Mouse (Mus musculus): Measurements from ENCODE around the gene Plekha6.
"Not testable (repeated sequence)": the region's sequence is repeated elsewhere in the genome, so short reads cannot be mapped to it uniquely, and the experiment has no call there.

Gene Plekha6

DNA sequence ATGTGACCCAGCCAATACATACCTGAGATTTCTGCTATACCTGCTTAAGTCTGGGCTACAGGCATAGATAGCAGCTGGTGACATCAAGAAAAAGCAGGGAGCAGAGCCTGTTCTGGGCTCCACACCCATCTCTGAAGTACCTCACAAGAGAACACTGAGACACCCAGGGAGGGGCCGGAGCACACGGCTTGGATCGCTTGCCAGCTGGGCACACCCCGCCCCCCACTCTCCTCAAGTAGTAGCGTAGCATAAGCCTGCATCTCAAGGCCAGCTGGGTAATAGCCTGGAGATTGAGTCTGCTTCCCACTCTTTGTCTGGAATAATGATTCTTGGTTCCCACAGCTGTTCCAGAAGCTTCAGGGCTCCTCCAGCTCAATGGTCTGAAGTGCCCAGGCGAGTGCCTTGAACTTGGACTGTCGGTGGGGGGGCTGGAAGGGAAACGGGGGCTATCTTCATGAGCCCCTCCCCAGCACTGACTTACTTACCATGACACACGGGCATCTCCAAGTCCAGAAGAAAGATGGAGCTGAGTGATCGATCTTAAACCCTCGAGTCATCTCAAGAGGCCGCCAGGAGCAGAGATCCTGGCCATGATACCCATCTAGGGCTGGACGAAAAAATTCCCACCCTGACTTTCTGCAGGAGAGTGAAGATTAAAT, 157.4 kb downstream of the Plekha6 start, which contains the start of gene Kiss1:
Gene Kiss1, plus strand, starts transcription at position 609 of the 659 bp plus-strand sequence.
- no peak for DNase-seq (ENCODE audit: low spot score in 2 of 2)

DNA sequence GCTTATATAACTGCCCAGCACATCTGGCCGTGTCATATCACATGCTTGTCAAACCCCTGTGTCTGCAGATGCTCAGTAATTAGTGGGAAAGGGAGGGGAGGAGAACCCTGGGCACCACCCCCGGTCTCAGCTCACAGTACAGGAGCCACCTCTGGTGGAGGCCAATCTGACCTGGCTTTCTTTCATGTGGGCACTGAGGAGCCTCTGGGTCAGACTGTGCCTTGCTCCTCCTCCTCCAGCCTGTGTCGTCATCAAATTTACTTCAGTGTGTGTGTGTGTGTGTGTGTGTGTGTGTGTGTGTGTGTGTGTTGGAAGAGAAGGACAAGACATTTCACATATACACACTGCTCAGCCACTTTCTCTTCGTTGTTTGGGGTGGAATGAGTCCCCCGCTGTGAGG, 159.3 kb downstream of the Plekha6 start:
- no peak for DNase-seq (ENCODE audit: low spot score in 2 of 2)

DNA sequence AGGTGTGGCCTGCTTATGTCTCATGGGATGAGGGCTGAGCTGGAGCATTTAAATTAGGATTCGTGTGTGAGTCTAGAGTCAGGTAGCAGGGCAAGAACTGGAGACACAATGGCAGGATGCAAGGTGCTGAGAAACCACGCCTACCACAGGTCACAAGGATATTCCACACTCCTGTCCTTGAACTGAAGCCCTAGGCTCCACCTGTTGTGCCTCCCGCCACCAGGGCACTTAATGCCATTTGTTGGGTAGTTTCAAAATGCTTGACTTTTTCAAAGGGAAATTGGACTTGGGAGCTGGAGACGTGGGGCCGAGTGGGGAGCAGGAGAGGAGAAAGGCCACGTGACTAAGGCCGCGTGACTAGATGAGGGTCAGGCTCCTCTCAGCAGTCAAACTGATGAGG, 161.9 kb downstream of the Plekha6 start:
- DNase-seq (ENCODE audit: low spot score in 2 of 2): no peak

DNA sequence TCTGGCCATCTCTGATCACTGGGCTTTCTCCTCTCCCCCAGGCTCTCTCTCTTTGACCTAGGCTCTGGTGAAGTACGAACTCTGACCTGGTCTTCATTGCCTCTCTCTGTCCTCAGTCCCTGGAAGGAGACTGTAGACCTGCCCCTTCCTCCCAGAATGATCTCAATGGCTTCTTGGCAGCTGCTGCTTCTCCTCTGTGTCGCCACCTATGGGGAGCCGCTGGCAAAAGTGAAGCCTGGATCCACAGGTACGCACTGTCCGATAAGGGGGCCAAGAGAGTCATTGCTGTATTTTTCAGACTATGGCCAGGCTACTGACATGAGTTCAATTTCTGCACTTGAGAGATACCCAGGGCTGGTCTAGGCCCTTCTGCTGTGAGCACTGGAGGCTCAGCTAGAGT, 163.1 kb downstream of the Plekha6 start:
- no peak for DNase-seq (ENCODE audit: low spot score in 2 of 2)

DNA sequence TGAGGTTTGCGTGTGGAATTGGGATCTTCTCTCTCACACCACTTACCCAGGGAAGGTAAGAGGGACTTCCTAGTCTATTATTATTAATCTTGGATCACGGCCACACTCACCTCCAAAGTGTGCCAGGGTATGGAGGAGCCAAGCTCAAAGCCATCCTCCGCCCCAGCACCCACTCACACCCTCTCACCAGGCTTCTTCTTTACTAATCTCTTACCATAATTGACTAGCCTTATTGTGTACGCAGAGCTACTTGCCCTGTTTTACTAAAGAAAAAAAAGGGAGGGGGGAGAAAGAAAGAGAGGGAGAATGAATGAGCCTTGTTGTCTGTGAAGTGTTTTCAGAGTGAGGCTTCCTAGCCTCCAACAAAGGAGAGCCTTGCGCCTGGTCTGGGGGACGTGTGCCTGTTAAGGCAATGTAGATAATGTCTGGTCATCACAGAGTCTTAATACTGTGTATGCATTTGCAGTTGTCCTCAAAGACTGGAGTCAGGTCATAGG, 164.3 kb downstream of the Plekha6 start:
- DNase-seq (ENCODE audit: low spot score in 2 of 2): no peak

DNA sequence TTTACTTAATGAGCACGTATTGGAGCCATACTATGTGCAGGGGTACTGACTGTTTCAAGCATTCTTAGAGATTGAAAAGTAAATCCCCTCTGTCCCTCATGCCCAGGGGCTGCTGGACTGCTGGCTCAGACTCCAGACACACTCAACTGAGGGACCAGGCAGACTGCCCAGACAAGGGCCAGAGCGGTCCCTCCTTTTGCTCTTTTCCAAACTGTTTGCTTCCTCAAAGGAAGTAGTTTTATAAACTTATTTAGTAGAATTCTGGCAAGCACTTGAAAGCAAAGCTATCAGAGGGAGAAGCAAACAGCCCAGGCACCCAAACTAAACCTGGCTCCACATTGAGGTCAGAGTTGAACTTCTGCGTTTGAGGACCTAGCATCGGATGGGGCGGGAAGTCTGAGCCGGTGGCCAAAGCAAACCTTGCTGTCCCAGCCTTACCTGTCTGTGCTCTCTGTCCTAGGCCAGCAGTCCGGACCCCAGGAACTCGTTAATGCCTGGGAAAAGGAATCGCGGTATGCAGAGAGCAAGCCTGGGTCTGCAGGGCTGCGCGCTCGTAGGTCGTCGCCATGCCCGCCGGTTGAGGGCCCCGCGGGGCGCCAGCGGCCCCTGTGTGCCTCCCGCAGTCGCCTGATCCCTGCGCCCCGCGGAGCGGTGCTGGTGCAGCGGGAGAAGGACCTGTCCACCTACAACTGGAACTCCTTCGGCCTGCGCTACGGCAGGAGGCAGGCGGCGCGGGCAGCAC, 165.1 kb downstream of the Plekha6 start:
- DNase-seq (ENCODE audit: low spot score in 2 of 2): no peak

DNA sequence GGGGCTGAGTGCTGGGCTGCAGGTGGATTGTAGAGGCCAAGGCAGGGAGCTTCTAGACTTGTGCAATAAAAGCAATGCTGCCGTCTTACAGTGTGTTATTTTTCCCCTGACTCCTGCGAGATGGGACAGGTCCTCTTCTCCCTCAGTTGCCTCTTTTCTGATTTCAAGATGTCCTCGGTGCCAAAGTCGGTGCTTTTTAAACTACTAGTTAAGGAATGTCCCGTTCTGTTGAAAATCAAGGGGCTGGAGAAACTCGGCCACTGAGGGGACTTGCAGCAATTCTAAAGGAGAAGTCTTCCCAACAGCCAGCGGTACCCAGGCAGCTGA, 165.6 kb downstream of the Plekha6 start:
- DNase-seq (ENCODE audit: low spot score in 2 of 2): no peak

DNA sequence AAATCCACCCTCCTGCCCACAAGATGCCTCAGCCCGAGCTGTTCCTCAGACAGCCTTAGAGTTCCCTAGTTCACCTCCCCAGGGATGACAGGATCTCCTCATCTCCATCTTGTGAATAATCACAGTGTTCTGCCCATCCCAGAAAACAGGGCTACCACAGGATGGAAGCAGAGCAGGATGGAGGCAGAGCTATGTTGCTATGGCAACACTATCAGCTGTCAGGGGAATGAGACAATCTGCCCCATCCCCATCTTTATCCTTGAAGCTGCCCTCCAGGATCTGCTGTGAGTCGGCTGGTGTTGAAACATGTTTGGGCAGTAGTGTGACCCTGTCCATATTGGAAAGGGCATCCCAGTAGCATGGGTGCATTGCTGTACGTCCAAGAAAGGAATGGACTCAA, 167.1 kb downstream of the Plekha6 start:
- no peak for DNase-seq (ENCODE audit: low spot score in 2 of 2)

DNA sequence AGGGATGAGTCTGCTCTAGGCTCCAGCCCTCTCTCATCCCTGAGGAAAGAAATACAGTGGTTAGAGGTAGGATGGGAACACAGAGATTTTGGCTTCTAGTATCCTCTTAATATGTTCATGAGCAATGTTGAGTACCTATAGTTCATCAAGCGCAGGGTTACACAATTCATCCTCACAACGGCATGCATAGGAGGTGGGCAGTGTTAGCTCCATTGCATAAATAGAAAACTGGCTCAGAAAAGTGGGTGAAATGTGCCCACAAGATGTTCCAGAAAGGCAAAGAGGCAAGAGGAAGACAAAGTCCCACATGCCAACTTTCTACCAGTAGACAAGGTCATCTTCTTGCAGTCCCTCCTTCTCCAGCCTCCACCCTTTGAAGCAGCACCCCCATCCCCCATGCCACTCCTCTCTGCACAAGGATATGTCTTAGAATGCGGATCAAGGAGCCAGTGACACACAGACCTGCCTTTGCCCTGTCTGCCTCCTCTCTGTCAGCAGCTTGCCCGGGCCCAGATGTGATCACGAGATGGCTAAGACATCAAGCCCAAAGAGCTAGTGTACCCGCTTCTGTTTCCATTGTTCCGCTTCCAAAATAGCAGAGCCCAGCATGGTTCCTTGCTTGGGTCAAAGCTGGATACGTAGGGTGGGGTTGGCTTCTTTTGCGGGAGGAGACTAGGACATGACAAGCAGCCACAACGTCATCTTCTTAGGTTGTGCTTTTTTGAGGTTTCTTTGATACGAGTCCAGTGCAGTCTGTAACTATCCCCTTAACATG, 168.8 kb downstream of the Plekha6 start:
- no peak for DNase-seq (ENCODE audit: low spot score in 2 of 2)

DNA sequence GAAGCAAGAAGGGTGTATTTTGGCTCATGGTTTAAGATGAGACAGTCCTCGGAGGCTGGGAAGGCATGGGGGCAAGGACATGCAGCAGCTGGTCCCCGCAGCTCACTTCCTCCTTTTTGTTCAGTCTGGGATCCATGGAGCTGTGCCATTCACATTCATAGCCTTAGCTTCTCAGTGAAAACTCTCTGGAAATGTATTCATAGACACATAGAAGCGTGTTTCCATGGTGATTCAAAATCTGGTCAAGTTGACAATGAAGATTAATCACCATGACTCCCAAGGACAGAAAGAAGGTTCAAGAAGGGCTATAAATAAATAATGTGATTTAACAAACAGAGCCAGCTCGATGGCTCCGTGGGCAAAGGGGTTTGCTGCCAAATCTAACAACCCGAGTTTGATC, 169.9 kb downstream of the Plekha6 start:
- no peak for DNase-seq (ENCODE audit: low spot score in 2 of 2)

DNA sequence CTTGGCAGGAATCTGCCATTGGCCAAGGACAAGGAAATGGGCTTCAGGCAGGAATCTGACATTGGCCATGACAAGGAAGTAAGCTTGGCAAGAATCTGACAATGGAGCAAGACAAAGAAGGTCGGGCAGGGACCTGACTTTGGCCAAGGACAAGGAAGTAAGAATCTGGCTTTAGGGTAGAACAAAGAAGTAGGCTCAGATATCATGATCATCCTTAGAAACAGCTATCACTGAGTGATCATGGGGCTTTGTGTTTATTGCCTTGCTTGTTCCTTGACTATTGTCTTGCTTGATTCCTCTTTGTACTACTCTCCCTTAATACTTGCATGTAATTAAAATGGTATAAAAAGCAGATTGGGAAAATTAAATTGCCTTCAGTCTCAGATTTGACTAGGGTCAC, 176.4 kb downstream of the Plekha6 start:
- not testable (repeated sequence) for DNase-seq (ENCODE audit: low spot score in 2 of 2)

DNA sequence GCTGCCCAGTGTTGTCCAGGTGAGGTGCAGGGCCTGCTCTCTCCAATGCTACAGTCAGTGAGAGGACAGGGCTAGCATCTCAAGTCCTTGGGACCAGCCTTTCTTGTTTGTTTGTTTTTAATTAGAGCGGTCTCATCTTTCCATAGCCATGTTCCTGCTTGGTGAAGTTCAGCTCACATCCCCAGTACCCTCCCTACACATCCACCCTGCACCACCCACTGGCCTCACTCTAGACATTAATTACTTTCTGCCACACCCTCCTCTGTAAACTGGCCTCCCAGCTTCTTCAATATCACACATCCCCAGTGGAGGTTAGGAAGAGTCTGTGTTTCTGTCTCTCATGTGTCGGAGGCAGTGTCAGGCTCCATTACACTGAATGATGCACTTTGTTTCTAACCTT, 180.3 kb downstream of the Plekha6 start:
- no peak for DNase-seq (ENCODE audit: low spot score in 2 of 2)

DNA sequence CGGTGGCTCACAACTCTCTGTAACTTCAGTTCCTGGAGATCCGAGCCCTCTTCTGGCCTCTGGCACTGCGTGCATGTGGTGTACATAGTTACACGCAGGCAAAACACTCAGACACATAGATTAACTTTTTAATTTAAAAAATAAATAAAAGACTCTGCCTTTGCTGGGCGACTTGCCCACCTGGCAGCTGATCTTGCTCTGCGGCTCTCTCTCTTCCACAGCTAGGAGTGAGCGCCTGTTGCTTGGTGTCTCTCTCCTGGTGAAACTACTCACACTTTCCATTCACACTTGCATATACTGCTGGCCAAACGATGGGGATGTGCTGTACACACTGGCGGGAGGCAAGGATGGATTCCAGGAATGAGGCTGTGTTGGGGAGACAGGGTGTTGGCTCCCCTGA, 182.5 kb downstream of the Plekha6 start:
- DNase-seq (ENCODE audit: low spot score in 2 of 2): no peak

DNA sequence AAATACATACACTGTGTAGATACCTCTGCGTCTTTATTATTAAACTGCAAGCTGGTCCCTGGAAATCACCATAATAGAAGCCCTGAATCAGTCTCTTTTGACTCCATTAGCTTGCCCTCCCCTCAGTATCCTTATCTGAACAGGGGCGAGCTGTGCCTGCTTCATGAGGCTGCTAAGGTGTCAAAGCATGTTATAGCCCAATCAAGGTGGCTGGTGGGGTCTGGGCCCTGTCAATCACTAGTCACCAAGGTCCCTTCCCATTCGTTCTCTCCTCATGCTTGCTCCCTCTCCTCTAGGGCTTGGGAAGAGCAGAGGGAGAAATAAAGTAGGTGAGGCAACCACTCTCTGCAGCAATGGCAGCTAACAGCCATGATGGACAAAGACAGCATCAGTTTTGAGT, 183.2 kb downstream of the Plekha6 start:
- no peak for DNase-seq (ENCODE audit: low spot score in 2 of 2)

DNA sequence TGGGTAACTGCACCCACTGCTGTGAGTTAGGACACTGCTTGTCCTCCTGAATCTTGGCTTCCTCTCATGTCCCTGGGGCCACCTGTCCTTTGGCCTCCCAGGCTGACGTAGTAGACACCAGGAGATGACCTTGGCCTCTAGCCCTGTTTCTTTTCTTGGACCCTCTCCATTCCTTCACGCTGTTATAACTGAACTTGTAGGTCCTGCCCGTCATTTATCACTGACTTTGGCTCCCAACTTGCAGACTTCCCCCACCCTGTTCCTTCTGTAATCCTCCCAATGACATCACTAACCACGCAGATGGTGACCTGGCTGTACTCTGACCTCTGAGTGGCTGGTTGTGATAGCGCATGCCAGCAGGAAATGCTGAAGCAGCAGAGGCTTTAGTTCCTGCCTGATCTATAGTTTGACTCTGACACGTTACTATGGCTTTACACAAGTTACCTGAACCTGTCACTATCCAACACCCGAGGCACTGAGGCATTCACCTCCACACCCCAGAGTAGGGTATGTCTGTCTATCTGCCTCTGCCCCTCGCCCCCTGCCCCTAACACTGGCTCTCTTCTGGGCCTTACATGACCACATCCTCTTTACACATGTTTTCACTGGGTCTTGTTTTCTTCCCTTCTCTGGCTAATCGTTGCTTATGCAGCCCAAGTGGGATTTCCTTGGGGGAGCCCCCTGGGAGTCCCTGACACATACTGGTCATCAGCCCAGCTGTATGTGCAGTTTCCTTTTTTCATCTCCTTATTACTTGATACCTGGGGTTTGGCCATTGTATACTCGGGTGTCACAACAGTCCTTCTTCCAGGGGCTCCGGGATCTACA, 183.9 kb downstream of the Plekha6 start:
- DNase-seq (ENCODE audit: low spot score in 2 of 2): peak; percentile 56 to 60

DNA sequence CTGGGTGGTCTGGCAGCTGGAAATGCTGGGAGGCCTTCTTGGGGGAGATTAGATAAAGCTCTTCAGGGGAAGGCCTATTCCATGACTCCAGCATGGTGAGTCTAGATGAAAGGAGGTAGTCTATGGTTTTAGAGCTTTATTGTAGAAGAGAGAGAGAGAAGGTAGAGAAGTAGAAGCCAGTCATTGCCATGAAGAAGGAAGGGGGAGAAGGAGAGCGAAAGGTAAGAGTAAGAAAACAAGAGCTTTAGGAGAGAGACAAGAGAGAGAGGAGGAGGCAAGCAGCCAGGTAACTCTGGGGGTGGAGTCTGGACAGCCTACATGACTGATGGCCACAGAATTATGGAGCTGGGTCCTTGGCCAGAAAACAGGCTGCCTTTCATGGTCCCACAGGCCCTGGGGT, 186.2 kb downstream of the Plekha6 start, which contains the start of gene Ren1:
Gene Ren1, plus strand, starts transcription at position 301 of the 400 bp plus-strand sequence.
- DNase-seq (ENCODE audit: low spot score in 2 of 2): no peak

DNA sequence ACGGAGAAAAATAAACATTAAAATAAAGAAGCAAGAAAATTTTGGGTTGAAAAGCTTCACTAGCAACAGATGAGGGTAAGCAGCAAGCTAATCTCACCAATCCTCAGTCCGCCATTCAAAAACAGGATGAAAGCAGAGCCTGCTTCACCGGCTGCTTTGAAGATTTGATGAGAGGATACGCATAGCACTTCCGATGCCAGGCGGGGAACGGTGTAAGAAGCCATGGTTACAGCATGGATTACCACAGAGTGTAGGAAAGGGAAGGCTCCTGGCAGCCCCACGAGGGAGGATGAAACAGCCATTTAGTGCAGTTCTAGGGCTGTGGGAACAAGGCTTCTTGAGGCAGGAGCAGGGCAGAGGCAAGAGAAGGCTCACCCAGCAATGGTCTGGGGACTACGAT, 187.8 kb downstream of the Plekha6 start:
- no peak for DNase-seq (ENCODE audit: low spot score in 2 of 2)
